Comparison of ENCODE assay signal across 13 mouse cellular contexts in the genomic region with DNA sequence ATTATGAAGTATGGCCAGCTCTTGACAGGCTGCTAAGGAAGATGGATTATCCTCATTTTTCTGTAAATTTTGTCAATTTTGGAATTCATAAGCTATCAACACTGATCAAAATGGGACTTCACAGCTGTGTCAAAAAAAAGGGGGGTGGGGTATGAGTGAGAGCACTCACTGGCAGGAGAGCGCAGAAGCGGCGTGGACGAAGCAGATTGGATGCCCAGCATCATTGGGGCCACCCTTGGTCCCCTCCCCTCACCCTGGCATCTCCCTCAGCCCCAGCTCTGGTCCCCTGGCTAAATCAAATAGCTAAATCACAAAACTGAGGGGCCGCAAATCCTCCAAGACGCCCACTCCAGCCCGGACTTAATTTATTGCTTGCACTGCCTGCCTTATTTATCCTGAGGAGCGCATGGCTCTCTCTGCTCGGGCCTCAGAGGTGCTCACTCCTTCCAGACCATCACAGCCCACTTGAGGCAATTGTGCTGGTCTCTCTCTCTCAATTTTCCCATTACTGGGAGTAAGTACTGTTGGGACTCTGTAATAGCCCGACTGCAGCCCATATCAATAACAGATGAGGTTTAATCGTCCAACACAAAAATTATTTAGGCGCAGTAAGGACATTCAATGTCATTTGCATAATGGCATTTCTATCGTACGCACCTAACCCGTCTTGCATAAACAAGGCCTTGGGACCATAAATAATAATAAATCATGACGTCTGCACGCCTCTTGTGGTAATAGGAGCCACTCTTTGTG.
"Had no signal": no experiment of that assay in that cellular context is flagged by ENCODE, and none has a peak within 500 bp of the region (broad histone marks: within the 10 kb centered on the region; RNA-seq: fewer than 3 reads in every experiment).

No protein-coding gene starts in this region.

- H3K36me3 ChIP-seq: limb, embryonic 15.5 days; liver, embryonic 12.5 days; stomach, embryonic 15.5 days had no signal

- H3K9ac ChIP-seq: limb, embryonic 15.5 days; liver, embryonic 12.5 days; lung, embryonic 14.5 days; stomach, embryonic 15.5 days had no signal

- DNase-seq: kidney, adult 11 months; kidney, postnatal 10 days; lung, embryonic 14.5 days; lung, postnatal 10 days; lung, postnatal 4 days; midbrain, embryonic 14.5 days; right cerebral cortex, postnatal 14 days had no signal

- H3K27me3 ChIP-seq: liver, embryonic 12.5 days; stomach, embryonic 15.5 days had no signal

- H3K4me1 ChIP-seq: limb, embryonic 15.5 days; liver, embryonic 12.5 days; midbrain, embryonic 10.5 days; stomach, embryonic 15.5 days had no signal

- H3K9me3 ChIP-seq: limb, embryonic 15.5 days; liver, embryonic 12.5 days; midbrain, embryonic 10.5 days; stomach, embryonic 15.5 days had no signal

- H3K4me2 ChIP-seq: limb, embryonic 15.5 days; liver, embryonic 12.5 days; lung, embryonic 14.5 days; stomach, embryonic 15.5 days had no signal

- H3K4me3 ChIP-seq: left cerebral cortex, adult 2 months; limb, embryonic 15.5 days; liver, embryonic 12.5 days; midbrain, embryonic 10.5 days; myocyte; stomach, embryonic 15.5 days had no signal

- ATAC-seq: liver, embryonic 12.5 days had no signal

- H3K27ac ChIP-seq: left cerebral cortex, adult 2 months; limb, embryonic 15.5 days; liver, embryonic 12.5 days; midbrain, embryonic 10.5 days; stomach, embryonic 15.5 days had no signal
